In genomic region chr19:3576451-3577264, GRCm38 (mm10) we compare ENCODE assay signal across 8 mouse cellular contexts. TPM values are rescaled to one million over a fixed set of nuclear protein-coding genes. Genes with fewer than 3 reads are reported as not detected.
DNase-seq lines count a peak whose midpoint lies in the region; ATAC-seq lines count a peak whose summit lies in the region.

No protein-coding gene starts in this region.

- 69% methylated on average over 5 of the region's 5 CpGs for WGBS in kidney, embryonic 14.5 days
- 72% methylated on average over 5 of the region's 5 CpGs for WGBS in hindbrain, embryonic 16.5 days
- WGBS in midbrain, embryonic 15.5 days, result 69% methylated on average over 5 of the region's 5 CpGs

- H3K4me3 ChIP-seq in kidney, embryonic 14.5 days (ENCODE audit: low read length), result peak overlapping the region; percentile 97
- H3K4me3 ChIP-seq in hindbrain, embryonic 16.5 days (ENCODE audit: low read length), result peak overlapping the region; percentile 89
- H3K4me3 ChIP-seq in midbrain, embryonic 15.5 days, result peak overlapping the region; percentile 87

- intact Hi-C loops in left cerebral cortex, postnatal 10 days (cut with DNase I), result loop anchor here (5.0 kb wide), 1 partner anchor 131 kb away; the partner anchor contains the start of gene 1810055G02Rik

- H3K4me2 ChIP-seq in kidney, embryonic 14.5 days (replicated peaks; ENCODE audit: low read depth, low read length), result peak overlapping the region; percentile 44
- H3K4me2 ChIP-seq in hindbrain, embryonic 16.5 days (ENCODE audit: low read length), result peak overlapping the region; percentile 54
- H3K4me2 ChIP-seq in midbrain, embryonic 15.5 days, result peak overlapping the region; percentile 47

- no peaks in the 10 kb centered on the region for H3K9me3 ChIP-seq in kidney, embryonic 14.5 days (ENCODE audit: control insufficient read depth, low read length)
- H3K9me3 ChIP-seq in hindbrain, embryonic 16.5 days (ENCODE audit: control insufficient read depth, low read length), result no peaks in the 10 kb centered on the region
- H3K9me3 ChIP-seq in midbrain, embryonic 15.5 days, result no peaks in the 10 kb centered on the region

- H3K27ac ChIP-seq in kidney, embryonic 14.5 days (ENCODE audit: low read depth, low read length), result peak overlapping the region; percentile 69
- H3K27ac ChIP-seq in hindbrain, embryonic 16.5 days (ENCODE audit: low read depth, low read length), result peak overlapping the region; percentile 64
- H3K27ac ChIP-seq in midbrain, embryonic 15.5 days, result peak overlapping the region; percentile 93

- H3K36me3 ChIP-seq in kidney, embryonic 14.5 days (ENCODE audit: control insufficient read depth, insufficient read depth, low read length), result no peaks in the 10 kb centered on the region
- H3K36me3 ChIP-seq in hindbrain, embryonic 16.5 days (ENCODE audit: control insufficient read depth, insufficient read depth, low read length), result no peaks in the 10 kb centered on the region
- H3K36me3 ChIP-seq in midbrain, embryonic 15.5 days (replicated peaks), result no peaks in the 10 kb centered on the region

- no peak for DNase-seq in kidney, postnatal 25 days
- DNase-seq in cerebellum, postnatal 10 days, result peak; percentile 30 to 45
- DNase-seq in urinary bladder, postnatal 14 days (ENCODE audit: low spot score), result no peak
- no peak for DNase-seq in frontal cortex, postnatal 14 days (ENCODE audit: low spot score in 2 of 2)
- DNase-seq in left cerebral cortex, postnatal 10 days (ENCODE audit: extremely low spot score in 1 of 2, low spot score in 2 of 2), result no peak

- peak overlapping the region; percentile 37; the same call in 1 of the 2 replicates for H3K9ac ChIP-seq in kidney, embryonic 14.5 days (ENCODE audit: low read depth, low read length)
- peak overlapping the region; percentile 19; the same call in 1 of the 2 replicates for H3K9ac ChIP-seq in hindbrain, embryonic 16.5 days (ENCODE audit: low read depth, low read length)
- peak overlapping the region; percentile 34 for H3K9ac ChIP-seq in midbrain, embryonic 15.5 days

- H3K27me3 ChIP-seq in kidney, embryonic 14.5 days (ENCODE audit: control insufficient read depth, insufficient read depth, low read length), result no peaks in the 10 kb centered on the region
- no peaks in the 10 kb centered on the region for H3K27me3 ChIP-seq in hindbrain, embryonic 16.5 days (replicated peaks; ENCODE audit: control insufficient read depth, insufficient read depth, low read length)
- no peaks in the 10 kb centered on the region for H3K27me3 ChIP-seq in midbrain, embryonic 15.5 days (replicated peaks)

- peaks cover 19% of the 10 kb centered on the region for H3K4me1 ChIP-seq in kidney, embryonic 14.5 days (ENCODE audit: control insufficient read depth, insufficient read depth, low read length)
- H3K4me1 ChIP-seq in hindbrain, embryonic 16.5 days (ENCODE audit: control insufficient read depth, insufficient read depth, low read depth, low read length), result peaks cover 21% of the 10 kb centered on the region
- H3K4me1 ChIP-seq in midbrain, embryonic 15.5 days, result peaks cover 24% of the 10 kb centered on the region

- ATAC-seq in kidney, embryonic 14.5 days (ENCODE audit: low FRiP score, low TSS enrichment), result no peak
- no peak for ATAC-seq in hindbrain, embryonic 16.5 days
- no peak for ATAC-seq in midbrain, embryonic 15.5 days (replicated peaks)

RNA-seq across cellular contexts. Expression of gene Ppp6r3, which starts 1.1 kb away (rescaled TPM):
- polyA plus RNA-seq in kidney, embryonic 14.5 days (2014; fragmentation: Nextera tagmentation; extraction: Ambion mirVana), result 44.8 and 81.1 TPM in 2 replicates
- 49.7 and 56.5 TPM in 2 replicates for polyA plus RNA-seq in hindbrain, embryonic 16.5 days (2015; fragmentation: Nextera tagmentation; extraction: Ambion mirVana)
- 55.7 and 65.4 TPM in 2 replicates for polyA plus RNA-seq in midbrain, embryonic 15.5 days (2015; fragmentation: Nextera tagmentation; extraction: Ambion mirVana)
- 10 to 100 TPM; 79.8 to 83.9 TPM for total RNA-seq in left cerebral cortex, postnatal 10 days (2021)

Comparison
In these comparisons a context has a peak if more than half of its experiments do, and no peak if none do; other contexts are left out.
1. DNase-seq: peak in cerebellum, postnatal 10 days (2 of 2); none in kidney, postnatal 25 days (0 of 2), urinary bladder, postnatal 14 days (single experiment), frontal cortex, postnatal 14 days (0 of 2) and left cerebral cortex, postnatal 10 days (0 of 2).
2. Peak in every context shown above with its lines, with median percentiles within 50 percentile points of each other: H3K27ac ChIP-seq, H3K4me2 ChIP-seq, H3K4me3 ChIP-seq and H3K9ac ChIP-seq.